Mouse (Mus musculus): Measurements from ENCODE around the gene Mta3. TPM values are rescaled to one million over a fixed set of nuclear protein-coding genes. Genes with fewer than 3 reads are reported as not detected.
A peak's percentile ranks its signal among the peaks of the same experiment; 100 is the strongest.

Gene Mta3
- total RNA-seq, 2 experiments from 2014 or later = 90.6 to 93.6 TPM

GRCm38 (mm10) chr17:83820701-83821100 is 114.7 kb downstream of the Mta3 start:
- no peak for TF ChIP-seq CTCF (IDR thresholded peaks at IDR 0.05)
- DNase-seq (ENCODE audit: extremely low spot score in 1 of 2, low spot score in 2 of 2) = no peak
- intact Hi-C loops (cut with DNase I) = no loop called here
- H3K27ac ChIP-seq = no peak overlapping the region
- H3K4me3 ChIP-seq = no peak overlapping the region

- TF ChIP-seq CTCF (IDR thresholded peaks at IDR 0.05) = no peak
- H3K27ac ChIP-seq = no peak overlapping the region
- DNase-seq (ENCODE audit: extremely low spot score in 1 of 2, low spot score in 2 of 2) = no peak
- H3K4me3 ChIP-seq = no peak overlapping the region
- intact Hi-C loops (cut with DNase I) = no loop called here
Observed at GRCm38 (mm10) chr17:83821876-83822275, 115.9 kb downstream of the Mta3 start.

- H3K27ac ChIP-seq = no peak overlapping the region
- intact Hi-C loops (cut with DNase I) = no loop called here
- no peak overlapping the region for H3K4me3 ChIP-seq
- TF ChIP-seq CTCF (IDR thresholded peaks at IDR 0.05) = no peak
- DNase-seq (ENCODE audit: extremely low spot score in 1 of 2, low spot score in 2 of 2) = no peak
Observed at GRCm38 (mm10) chr17:83823835-83824234, 117.9 kb downstream of the Mta3 start.

GRCm38 (mm10) chr17:83829356-83829755 is 123.4 kb downstream of the Mta3 start:
- no peak overlapping the region for H3K27ac ChIP-seq
- TF ChIP-seq CTCF (IDR thresholded peaks at IDR 0.05) = no peak

GRCm38 (mm10) chr17:83830616-83831292 is 124.8 kb downstream of the Mta3 start:
- no peak overlapping the region for H3K4me3 ChIP-seq
- TF ChIP-seq CTCF (IDR thresholded peaks at IDR 0.05) = no peak
- intact Hi-C loops (cut with DNase I) = no loop called here
- H3K27ac ChIP-seq = no peak overlapping the region
- no peak for DNase-seq (ENCODE audit: extremely low spot score in 1 of 2, low spot score in 2 of 2)

More at GRCm38 (mm10) chr17:83829356-83829755, 123.4 kb downstream of the Mta3 start:
- intact Hi-C loops (cut with DNase I) = no loop called here
- no peak overlapping the region for H3K4me3 ChIP-seq
- DNase-seq (ENCODE audit: extremely low spot score in 1 of 2, low spot score in 2 of 2) = no peak

- no peak for TF ChIP-seq CTCF (IDR thresholded peaks at IDR 0.05)
- intact Hi-C loops (cut with DNase I) = no loop called here
- Histone ChIP-seq H3K4me3 (no peak overlapping the region), H3K27ac (no peak overlapping the region)
- DNase-seq (ENCODE audit: extremely low spot score in 1 of 2, low spot score in 2 of 2) = no peak
Observed at GRCm38 (mm10) chr17:83834120-83834519, 128.2 kb downstream of the Mta3 start.

GRCm38 (mm10) chr17:83836048-83836447 is 130.1 kb downstream of the Mta3 start:
- Histone ChIP-seq H3K27ac (no peak overlapping the region), H3K4me3 (no peak overlapping the region)
- no peak for DNase-seq (ENCODE audit: extremely low spot score in 1 of 2, low spot score in 2 of 2)
- TF ChIP-seq CTCF (IDR thresholded peaks at IDR 0.05) = no peak
- intact Hi-C loops (cut with DNase I) = no loop called here

- no peak for DNase-seq (ENCODE audit: extremely low spot score in 1 of 2, low spot score in 2 of 2)
- intact Hi-C loops (cut with DNase I) = no loop called here
- H3K27ac ChIP-seq = no peak overlapping the region
- no peak overlapping the region for H3K4me3 ChIP-seq
- no peak for TF ChIP-seq CTCF (IDR thresholded peaks at IDR 0.05)
Observed at GRCm38 (mm10) chr17:83837659-83838190, 131.8 kb downstream of the Mta3 start.

- DNase-seq (ENCODE audit: extremely low spot score in 1 of 2, low spot score in 2 of 2) = no peak
- H3K4me3 ChIP-seq = no peak overlapping the region
- peak; percentile 43 for TF ChIP-seq CTCF (IDR thresholded peaks at IDR 0.05)
- H3K27ac ChIP-seq = no peak overlapping the region
- intact Hi-C loops (cut with DNase I) = no loop called here
Observed at GRCm38 (mm10) chr17:83839132-83839531, 133.2 kb downstream of the Mta3 start.

GRCm38 (mm10) chr17:83841011-83841410 is 135.0 kb downstream of the Mta3 start:
- DNase-seq (ENCODE audit: extremely low spot score in 1 of 2, low spot score in 2 of 2) = no peak
- Histone ChIP-seq H3K4me3 (no peak overlapping the region), H3K27ac (no peak overlapping the region)
- intact Hi-C loops (cut with DNase I) = no loop called here
- TF ChIP-seq CTCF (IDR thresholded peaks at IDR 0.05) = no peak

- Histone ChIP-seq H3K27ac (no peak overlapping the region), H3K4me3 (no peak overlapping the region)
- DNase-seq (ENCODE audit: extremely low spot score in 1 of 2, low spot score in 2 of 2) = no peak
- no peak for TF ChIP-seq CTCF (IDR thresholded peaks at IDR 0.05)
- intact Hi-C loops (cut with DNase I) = no loop called here
Observed at GRCm38 (mm10) chr17:83843780-83844179, 137.8 kb downstream of the Mta3 start.

GRCm38 (mm10) chr17:83845538-83845937 is 139.6 kb downstream of the Mta3 start:
- no peak for DNase-seq (ENCODE audit: extremely low spot score in 1 of 2, low spot score in 2 of 2)
- intact Hi-C loops (cut with DNase I) = no loop called here
- H3K27ac ChIP-seq = no peak overlapping the region
- H3K4me3 ChIP-seq = no peak overlapping the region
- TF ChIP-seq CTCF (IDR thresholded peaks at IDR 0.05) = no peak
